Mouse (Mus musculus) forebrain, embryonic 12.5 days (tissue): ENCODE data around the gene Hebp2. TPM values are rescaled to one million over a fixed set of nuclear protein-coding genes. Genes with fewer than 3 reads are reported as not detected.

Experiments
- ATAC-seq: fragments of 200-750 bp; cut with Nextera tagmentation; 2 replicates; pipeline ENCODE4 v1.8.0; 2017; ENCODE audit warnings: moderate TSS enrichment; ENCODE audit not compliant: low FRiP score
- H3K27ac ChIP-seq: fragments of 300-500 bp; sonication (generic); 2 replicates; pipeline ENCODE4 v1.5.1; 2016; ENCODE audit warnings: mild to moderate bottlenecking
- H3K27me3 ChIP-seq: fragments of 300-500 bp; sonication (generic); 2 replicates; pipeline ENCODE4 v1.6.1; 2016; ENCODE audit warnings: mild to moderate bottlenecking
- H3K36me3 ChIP-seq: fragments of 300-500 bp; sonication (generic); replicated peaks from 2 replicates; pipeline ENCODE4 v1.6.1; 2016; ENCODE audit warnings: mild to moderate bottlenecking
- H3K4me1 ChIP-seq: fragments of 300-500 bp; sonication (generic); 2 replicates; pipeline ENCODE4 v1.6.1; 2016
- H3K4me2 ChIP-seq: fragments of 300-500 bp; sonication (generic); 2 replicates; pipeline ENCODE4 v1.6.1; 2016; ENCODE audit warnings: mild to moderate bottlenecking, moderate library complexity
- H3K4me3 ChIP-seq: fragments of 300-500 bp; sonication (generic); replicated peaks from 2 replicates; pipeline ENCODE4 v1.5.1; 2016; ENCODE audit warnings: mild to moderate bottlenecking
- H3K9ac ChIP-seq: fragments of 300-500 bp; sonication (generic); 2 replicates; pipeline ENCODE4 v1.6.1; 2016; ENCODE audit warnings: mild to moderate bottlenecking
- H3K9me3 ChIP-seq: fragments of 300-500 bp; sonication (generic); 2 replicates; pipeline ENCODE4 v1.6.1; 2016
- WGBS: fragments of 180-500 bp; shearing (Covaris S2); methylation state at CpG from one replicate; pipeline ENCODE4 v1.1.7; 2016; 5-methylcytosine and 5-hydroxymethylcytosine counted together
- polyA plus RNA-seq: library from polyadenylated mRNA; unstranded; fragments of >200 nt; fragmentation: Nextera tagmentation; extraction: Ambion mirVana; gene quantifications from 2 replicates; pipeline ENCODE4 v1.2.1, GENCODE M21; 2016

Hebp2 gene
- polyA plus RNA-seq, 1 experiment from 2014 or later = 8.8 TPM

GRCm38 (mm10) chr10:18530161-18530560, 15.7 kb downstream of the Hebp2 start:
- ATAC-seq = no peak
- Histone ChIP-seq H3K4me1 (peaks cover 22% of the 10 kb centered on the region), H3K9ac (no peak overlapping the region), H3K27me3 (0 out of 2 replicates have a peak, but pooled peaks cover 3% of the 10 kb centered on the region), H3K4me2 (no peak overlapping the region), H3K9me3 (no peaks in the 10 kb centered on the region), H3K36me3 (peaks cover 32% of the 10 kb centered on the region), H3K27ac (no peak overlapping the region), H3K4me3 (no peak overlapping the region)
- WGBS = 88% methylated on average over 4 of the region's 4 CpGs

GRCm38 (mm10) chr10:18529177-18529576, 16.7 kb downstream of the Hebp2 start:
- WGBS = 78% methylated on average over 4 of the region's 4 CpGs
- no peak overlapping the region for H3K27ac ChIP-seq
- no peak overlapping the region for H3K4me3 ChIP-seq
- H3K9ac ChIP-seq = no peak overlapping the region
- H3K9me3 ChIP-seq = no peaks in the 10 kb centered on the region
- H3K4me2 ChIP-seq = no peak overlapping the region
- peaks cover 42% of the 10 kb centered on the region for H3K36me3 ChIP-seq
- H3K27me3 ChIP-seq = 0 out of 2 replicates have a peak, but pooled peaks cover 3% of the 10 kb centered on the region
- no peak for ATAC-seq
- H3K4me1 ChIP-seq = peaks cover 24% of the 10 kb centered on the region

- no peak for ATAC-seq
- WGBS = 51% methylated on average over 5 of the region's 5 CpGs
- Histone ChIP-seq H3K36me3 (peaks cover 48% of the 10 kb centered on the region), H3K27me3 (0 out of 2 replicates have a peak, but pooled peaks cover 3% of the 10 kb centered on the region), H3K9me3 (no peaks in the 10 kb centered on the region), H3K9ac (no peak overlapping the region), H3K4me3 (no peak overlapping the region), H3K27ac (no peak overlapping the region), H3K4me1 (peaks cover 24% of the 10 kb centered on the region), H3K4me2 (no peak overlapping the region)
These were observed 17.4 kb downstream of the Hebp2 start for GRCm38 (mm10) chr10:18528475-18528874.

- H3K4me2 ChIP-seq = no peak overlapping the region
- H3K4me1 ChIP-seq = peaks cover 24% of the 10 kb centered on the region
- H3K36me3 ChIP-seq = peaks cover 48% of the 10 kb centered on the region
- H3K4me3 ChIP-seq = no peak overlapping the region
- 0 out of 2 replicates have a peak, but pooled peaks cover 3% of the 10 kb centered on the region for H3K27me3 ChIP-seq
- no peak for ATAC-seq
- 73% methylated on average over 7 of the region's 7 CpGs for WGBS
- no peaks in the 10 kb centered on the region for H3K9me3 ChIP-seq
- H3K9ac ChIP-seq = no peak overlapping the region
- no peak overlapping the region for H3K27ac ChIP-seq
These were observed 18.1 kb downstream of the Hebp2 start for GRCm38 (mm10) chr10:18527766-18528165.

- H3K36me3 ChIP-seq = peaks cover 44% of the 10 kb centered on the region
- H3K9ac ChIP-seq = no peak overlapping the region
- peaks cover 24% of the 10 kb centered on the region for H3K4me1 ChIP-seq
- no peak overlapping the region for H3K4me3 ChIP-seq
- H3K9me3 ChIP-seq = no peaks in the 10 kb centered on the region
- peak; percentile 33; the same call in 1 of the 2 replicates for ATAC-seq
- 68% methylated on average over 20 of the region's 20 CpGs for WGBS
- H3K27ac ChIP-seq = 0 out of 2 replicates have a peak overlapping the region, but pooled peaks have one; percentile 21
- H3K4me2 ChIP-seq = no peak overlapping the region
- 0 out of 2 replicates have a peak, but pooled peaks cover 3% of the 10 kb centered on the region for H3K27me3 ChIP-seq
These were observed 18.8 kb downstream of the Hebp2 start for GRCm38 (mm10) chr10:18526851-18527675.

GRCm38 (mm10) chr10:18526184-18526850, 19.6 kb downstream of the Hebp2 start:
- peaks cover 37% of the 10 kb centered on the region for H3K36me3 ChIP-seq
- WGBS = 86% methylated on average over 22 of the region's 22 CpGs
- ATAC-seq = peak; percentile 30; the same call in 1 of the 2 replicates
- H3K4me1 ChIP-seq = peaks cover 24% of the 10 kb centered on the region
- H3K27me3 ChIP-seq = 0 out of 2 replicates have a peak, but pooled peaks cover 3% of the 10 kb centered on the region
- H3K9ac ChIP-seq = no peak overlapping the region
- H3K4me3 ChIP-seq = no peak overlapping the region
- 0 out of 2 replicates have a peak overlapping the region, but pooled peaks have one; percentile 21 for H3K27ac ChIP-seq
- no peaks in the 10 kb centered on the region for H3K9me3 ChIP-seq
- H3K4me2 ChIP-seq = no peak overlapping the region

GRCm38 (mm10) chr10:18525726-18526125, 20.1 kb downstream of the Hebp2 start:
- Histone ChIP-seq H3K36me3 (peaks cover 34% of the 10 kb centered on the region), H3K4me3 (no peak overlapping the region), H3K4me1 (peaks cover 24% of the 10 kb centered on the region), H3K27ac (no peak overlapping the region), H3K9me3 (no peaks in the 10 kb centered on the region), H3K9ac (no peak overlapping the region), H3K4me2 (no peak overlapping the region), H3K27me3 (0 out of 2 replicates have a peak, but pooled peaks cover 3% of the 10 kb centered on the region)
- ATAC-seq = no peak
- WGBS = 69% methylated on average over 9 of the region's 9 CpGs

GRCm38 (mm10) chr10:18525311-18525710, 20.6 kb downstream of the Hebp2 start:
- Histone ChIP-seq H3K4me3 (no peak overlapping the region), H3K27me3 (0 out of 2 replicates have a peak, but pooled peaks cover 3% of the 10 kb centered on the region), H3K27ac (no peak overlapping the region), H3K4me1 (peaks cover 24% of the 10 kb centered on the region), H3K36me3 (peaks cover 34% of the 10 kb centered on the region), H3K9ac (no peak overlapping the region), H3K4me2 (no peak overlapping the region), H3K9me3 (no peaks in the 10 kb centered on the region)
- 80% methylated on average over 15 of the region's 15 CpGs for WGBS
- ATAC-seq = no peak

GRCm38 (mm10) chr10:18522556-18522955, 23.3 kb downstream of the Hebp2 start:
- Histone ChIP-seq H3K4me1 (peaks cover 32% of the 10 kb centered on the region), H3K36me3 (peaks cover 34% of the 10 kb centered on the region), H3K4me3 (no peak overlapping the region), H3K27me3 (0 out of 2 replicates have a peak, but pooled peaks cover 3% of the 10 kb centered on the region), H3K4me2 (no peak overlapping the region), H3K9me3 (no peaks in the 10 kb centered on the region), H3K9ac (no peak overlapping the region), H3K27ac (no peak overlapping the region)
- ATAC-seq = no peak
- WGBS = 74% methylated on average over 2 of the region's 2 CpGs

- no peak for ATAC-seq
- peaks cover 22% of the 10 kb centered on the region for H3K4me1 ChIP-seq
- no peak overlapping the region for H3K9ac ChIP-seq
- 0 out of 2 replicates have a peak, but pooled peaks cover 6% of the 10 kb centered on the region for H3K36me3 ChIP-seq
- H3K4me2 ChIP-seq = no peak overlapping the region
- 92% methylated on average over 11 of the region's 11 CpGs for WGBS
- H3K4me3 ChIP-seq = no peak overlapping the region
- H3K9me3 ChIP-seq = no peaks in the 10 kb centered on the region
- H3K27me3 ChIP-seq = no peaks in the 10 kb centered on the region
- H3K27ac ChIP-seq = no peak overlapping the region
These were observed 34.4 kb downstream of the Hebp2 start for GRCm38 (mm10) chr10:18511496-18511895.

- no peak overlapping the region for H3K4me3 ChIP-seq
- no peaks in the 10 kb centered on the region for H3K27me3 ChIP-seq
- no peaks in the 10 kb centered on the region for H3K9me3 ChIP-seq
- no peak for ATAC-seq
- 0 out of 2 replicates have a peak, but pooled peaks cover 6% of the 10 kb centered on the region for H3K36me3 ChIP-seq
- H3K4me1 ChIP-seq = peaks cover 29% of the 10 kb centered on the region
- WGBS = 79% methylated on average over 3 of the region's 3 CpGs
- H3K27ac ChIP-seq = no peak overlapping the region
- no peak overlapping the region for H3K9ac ChIP-seq
- H3K4me2 ChIP-seq = no peak overlapping the region
These were observed 35.2 kb downstream of the Hebp2 start for GRCm38 (mm10) chr10:18510663-18511062.

GRCm38 (mm10) chr10:18508586-18508985, 37.3 kb downstream of the Hebp2 start:
- Histone ChIP-seq H3K36me3 (0 out of 2 replicates have a peak, but pooled peaks cover 6% of the 10 kb centered on the region), H3K27ac (no peak overlapping the region), H3K9ac (no peak overlapping the region), H3K4me1 (peaks cover 35% of the 10 kb centered on the region), H3K9me3 (no peaks in the 10 kb centered on the region), H3K27me3 (no peaks in the 10 kb centered on the region), H3K4me2 (no peak overlapping the region), H3K4me3 (no peak overlapping the region)
- no peak for ATAC-seq
- 90% methylated on average over 1 of the region's 1 CpGs for WGBS
